Mouse (Mus musculus): Measurements from ENCODE around the gene Nmi. TPM values are rescaled to one million over a fixed set of nuclear protein-coding genes. Genes with fewer than 3 reads are reported as not detected.
"Not testable (repeated sequence)": the region's sequence is repeated elsewhere in the genome, so short reads cannot be mapped to it uniquely, and the experiment has no call there.

Nmi gene
- polyA plus RNA-seq (2015; fragmentation: Nextera tagmentation; extraction: Ambion mirVana), result 3.7 and 4.2 TPM in 2 replicates

DNA sequence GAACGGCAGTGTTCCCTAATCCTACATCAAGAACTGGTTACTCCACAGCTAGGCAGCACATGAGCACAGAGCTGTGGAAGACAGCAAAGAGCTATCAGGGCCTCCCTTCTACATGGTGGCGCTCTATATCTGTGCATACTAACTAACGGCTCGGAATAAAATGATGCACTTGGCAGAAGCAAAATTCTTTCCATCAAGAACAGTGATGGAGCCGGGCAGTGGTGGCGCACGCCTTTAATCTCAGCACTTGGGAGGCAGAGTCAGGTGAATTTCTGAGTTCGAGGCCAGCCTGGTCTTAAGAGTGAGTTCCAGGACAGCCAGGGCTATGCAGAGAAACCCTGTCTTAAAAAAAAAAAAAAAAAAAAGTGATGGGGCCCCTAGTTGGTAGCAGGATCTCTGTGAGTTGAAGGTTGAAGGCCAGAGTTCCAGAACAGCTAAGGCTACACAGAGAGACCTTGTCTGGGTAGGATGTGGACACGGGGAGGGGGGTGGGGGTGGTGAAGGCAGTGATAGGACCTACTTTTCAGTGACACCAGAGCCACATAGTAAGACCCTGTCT is at the start of gene Nmi:
Nmi (minus strand) TSS at position 85 of the 559 bp plus-strand sequence.
- 0 out of 2 replicates have a peak within 1 kb of the TSS, but pooled peaks have one; percentile 26 for H3K27ac ChIP-seq
- no peaks in the 10 kb centered on the region for H3K27me3 ChIP-seq (replicated peaks)
- H3K4me3 ChIP-seq, result peak within 1 kb of the TSS; percentile 53
- peak; percentile 67; the same call in 1 of the 2 replicates for ATAC-seq (replicated peaks)
- no peaks in the 10 kb centered on the region for H3K36me3 ChIP-seq (replicated peaks)
- H3K4me2 ChIP-seq, result peak within 1 kb of the TSS; percentile 88
- 71% methylated on average over 9 of the region's 9 CpGs for WGBS
- H3K4me1 ChIP-seq, result no peaks in the 10 kb centered on the region; the same call in 1 of the 2 replicates
- peak within 1 kb of the TSS; percentile 44 for H3K9ac ChIP-seq
- H3K9me3 ChIP-seq, result no peaks in the 10 kb centered on the region

DNA sequence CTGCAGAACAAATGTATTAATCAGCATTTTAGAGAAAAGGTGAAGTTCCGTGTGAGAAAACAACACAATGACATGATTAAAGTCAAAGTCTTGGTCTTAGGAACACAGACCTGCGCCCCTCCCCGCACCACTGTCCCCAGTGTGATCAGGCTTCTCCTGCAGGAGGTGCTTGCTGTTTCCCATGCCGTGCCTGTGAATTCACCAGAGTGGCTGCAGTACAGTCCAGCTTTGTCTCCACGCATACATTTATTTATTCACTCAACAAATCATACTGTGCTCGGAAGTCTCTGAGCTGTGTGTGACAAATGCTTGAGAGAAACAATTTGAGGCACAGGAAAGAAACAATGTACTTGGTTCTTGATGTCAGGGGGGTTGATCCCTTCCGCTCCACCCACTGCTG is 43.1 kb upstream of the Nmi start:
- no peak for ATAC-seq (replicated peaks)
- Histone ChIP-seq H3K27me3 (replicated peaks) (no peaks in the 10 kb centered on the region), H3K36me3 (replicated peaks) (no peaks in the 10 kb centered on the region), H3K27ac (no peak overlapping the region), H3K4me1 (peaks cover 4% of the 10 kb centered on the region; the same call in 1 of the 2 replicates), H3K4me3 (no peak overlapping the region), H3K9ac (no peak overlapping the region), H3K4me2 (peak overlapping the region; percentile 21; the same call in 1 of the 2 replicates), H3K9me3 (no peaks in the 10 kb centered on the region)
- WGBS, result 16% methylated on average over 7 of the region's 7 CpGs

DNA sequence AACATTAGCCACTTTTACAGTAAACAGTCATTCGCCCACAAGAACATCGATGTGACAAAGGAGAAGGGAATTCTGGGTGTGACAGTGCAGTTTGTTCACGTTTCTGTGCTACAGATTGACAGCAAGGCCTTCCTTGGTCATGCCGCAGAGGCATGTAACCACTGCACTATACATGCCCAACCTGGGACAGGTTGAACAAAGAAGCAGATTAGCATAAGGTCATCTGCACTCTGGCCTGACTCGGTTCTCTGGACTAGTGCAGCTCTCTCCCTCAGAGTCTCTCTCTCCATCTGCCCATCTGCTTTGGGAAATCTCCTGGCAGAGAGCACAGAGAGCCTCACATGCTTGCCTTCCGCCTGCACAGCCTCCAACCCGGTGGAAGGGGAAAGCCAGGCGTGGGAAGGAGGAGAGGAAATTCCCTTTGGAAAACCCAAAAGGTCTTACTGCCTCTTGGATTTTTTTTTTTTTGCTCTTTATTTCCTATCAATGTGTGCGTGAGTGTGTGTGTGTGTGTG is 40.1 kb upstream of the Nmi start:
- Histone ChIP-seq H3K9ac (no peak overlapping the region), H3K4me2 (no peak overlapping the region), H3K36me3 (replicated peaks) (no peaks in the 10 kb centered on the region), H3K9me3 (no peaks in the 10 kb centered on the region), H3K4me1 (peaks cover 4% of the 10 kb centered on the region; the same call in 1 of the 2 replicates), H3K27ac (no peak overlapping the region), H3K27me3 (replicated peaks) (no peaks in the 10 kb centered on the region), H3K4me3 (no peak overlapping the region)
- WGBS, result 70% methylated on average over 9 of the region's 9 CpGs
- ATAC-seq (replicated peaks), result no peak

DNA sequence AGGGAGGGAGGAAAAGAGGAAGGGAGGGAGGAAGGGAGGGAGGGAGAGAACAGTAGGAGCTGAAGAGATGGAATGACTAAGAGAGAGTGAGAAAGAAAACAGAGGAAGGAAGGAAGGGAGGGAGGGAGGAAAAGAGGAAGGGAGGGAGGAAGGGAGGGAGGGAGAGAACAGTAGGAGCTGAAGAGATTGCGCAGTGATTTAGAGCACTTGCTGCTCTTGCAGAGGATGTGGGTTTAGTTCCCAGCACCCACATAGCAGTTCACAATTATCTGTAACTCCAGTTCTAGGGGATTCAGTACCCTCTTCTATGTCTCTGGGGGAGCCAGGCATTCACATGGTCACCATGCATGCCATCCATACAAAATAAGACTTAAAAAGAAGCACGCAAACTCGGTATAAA is 38.5 kb upstream of the Nmi start:
- H3K4me2 ChIP-seq; H3K27ac ChIP-seq; H3K4me3 ChIP-seq; ATAC-seq (replicated peaks); H3K27me3 ChIP-seq (replicated peaks); H3K36me3 ChIP-seq (replicated peaks); H3K9me3 ChIP-seq; H3K4me1 ChIP-seq; H3K9ac ChIP-seq: not testable (repeated sequence)
- 85% methylated on average over 3 of the region's 3 CpGs for WGBS

DNA sequence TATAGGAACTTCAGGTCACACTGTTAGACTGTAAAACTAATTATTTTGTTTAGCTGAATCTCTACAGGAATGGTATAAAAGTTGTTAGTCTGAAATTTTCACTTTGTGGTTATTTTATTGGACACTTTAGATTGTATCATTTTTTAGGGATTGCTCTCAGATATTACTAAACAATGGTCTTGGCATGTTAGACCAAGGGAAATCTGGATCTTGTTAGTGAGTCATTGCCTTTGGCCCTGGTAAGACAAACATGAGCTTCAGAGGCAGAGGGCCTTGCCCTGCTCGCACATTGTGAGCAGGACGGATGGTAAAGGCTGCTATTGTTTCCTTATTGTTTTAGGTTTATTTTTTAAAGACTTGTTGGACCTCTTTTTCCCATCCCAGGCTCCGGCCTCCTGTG is 33.1 kb upstream of the Nmi start:
- Histone ChIP-seq H3K27me3 (replicated peaks) (no peaks in the 10 kb centered on the region), H3K4me1 (no peaks in the 10 kb centered on the region), H3K4me2 (no peak overlapping the region), H3K9me3 (no peaks in the 10 kb centered on the region), H3K27ac (no peak overlapping the region), H3K9ac (no peak overlapping the region), H3K36me3 (replicated peaks) (no peaks in the 10 kb centered on the region), H3K4me3 (no peak overlapping the region)
- 82% methylated on average over 3 of the region's 3 CpGs for WGBS
- no peak for ATAC-seq (replicated peaks)

DNA sequence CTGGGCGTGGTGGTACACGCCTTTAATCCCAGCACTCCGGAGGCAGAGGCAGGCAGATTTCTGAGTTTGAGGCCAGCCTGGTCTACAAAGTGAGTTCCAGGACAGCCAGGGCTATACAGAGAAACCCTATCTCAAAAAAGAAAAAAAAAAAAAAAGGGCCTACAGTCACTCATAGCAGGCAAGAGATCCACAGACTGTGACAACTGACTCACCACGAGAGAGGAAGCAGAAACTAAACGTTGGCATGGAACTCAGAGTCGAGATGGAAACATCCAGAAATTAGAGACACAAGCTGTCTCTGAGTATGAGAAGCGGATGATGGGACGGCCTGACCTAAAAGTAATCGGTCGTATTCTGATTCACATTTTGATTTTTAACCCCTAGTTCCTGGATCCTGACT is 29.0 kb upstream of the Nmi start:
- not testable (repeated sequence) for H3K36me3 ChIP-seq (replicated peaks); H3K4me2 ChIP-seq; ATAC-seq (replicated peaks); H3K4me3 ChIP-seq; H3K27me3 ChIP-seq (replicated peaks); H3K27ac ChIP-seq; H3K4me1 ChIP-seq; H3K9me3 ChIP-seq; H3K9ac ChIP-seq
- 94% methylated on average over 10 of the region's 10 CpGs for WGBS

DNA sequence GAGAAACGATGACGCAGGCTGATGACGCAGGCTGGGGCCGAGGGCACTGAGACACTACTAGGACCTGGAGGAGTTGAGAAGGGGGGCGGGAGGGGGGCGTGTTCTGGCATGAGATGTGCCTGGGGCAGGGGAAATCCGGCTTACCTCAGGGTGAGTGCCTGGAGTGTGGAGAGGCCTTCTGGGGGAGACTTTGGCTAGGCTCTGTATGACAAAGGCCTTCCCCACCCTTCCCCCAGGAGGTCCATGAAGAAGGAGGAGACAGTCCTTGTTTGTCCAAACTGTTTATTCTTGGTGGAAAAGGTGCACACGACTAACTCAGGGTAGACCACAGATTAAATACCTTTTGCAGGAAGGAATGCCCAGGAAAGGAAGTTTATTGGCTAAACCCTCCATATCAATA is 28.2 kb upstream of the Nmi start:
- no peak overlapping the region for H3K4me2 ChIP-seq
- WGBS, result 88% methylated on average over 8 of the region's 8 CpGs

DNA sequence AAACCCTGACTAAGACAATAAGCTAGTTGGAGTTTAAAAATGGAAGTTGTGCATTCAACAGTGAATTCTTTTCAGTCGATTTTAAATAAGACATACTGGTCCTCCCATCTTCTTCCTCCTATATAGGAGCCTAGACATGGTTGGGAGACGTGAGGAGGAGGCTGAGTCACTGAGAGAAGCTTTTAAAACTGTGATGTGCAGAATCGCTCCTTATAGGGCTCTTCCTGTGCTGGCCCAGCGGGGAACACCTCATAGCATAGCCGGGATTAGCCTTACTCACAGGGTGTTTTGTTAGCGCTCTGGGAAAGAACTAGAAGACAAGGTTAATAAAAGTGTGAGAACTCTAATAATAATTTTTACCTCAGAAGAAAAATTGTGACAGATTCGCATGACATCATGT is 26.7 kb upstream of the Nmi start:
- Histone ChIP-seq H3K4me1 (no peaks in the 10 kb centered on the region), H3K9ac (no peak overlapping the region), H3K36me3 (replicated peaks) (no peaks in the 10 kb centered on the region), H3K27me3 (replicated peaks) (no peaks in the 10 kb centered on the region), H3K4me2 (no peak overlapping the region), H3K9me3 (no peaks in the 10 kb centered on the region), H3K4me3 (no peak overlapping the region), H3K27ac (no peak overlapping the region)
- 45% methylated on average over 7 of the region's 7 CpGs for WGBS
- no peak for ATAC-seq (replicated peaks)

More for the DNA sequence above, 28.2 kb upstream of the Nmi start:
- ATAC-seq (replicated peaks), result no peak
- Histone ChIP-seq H3K36me3 (replicated peaks) (no peaks in the 10 kb centered on the region), H3K27ac (no peak overlapping the region), H3K27me3 (replicated peaks) (no peaks in the 10 kb centered on the region), H3K9ac (no peak overlapping the region), H3K4me3 (no peak overlapping the region), H3K4me1 (no peaks in the 10 kb centered on the region), H3K9me3 (no peaks in the 10 kb centered on the region)

DNA sequence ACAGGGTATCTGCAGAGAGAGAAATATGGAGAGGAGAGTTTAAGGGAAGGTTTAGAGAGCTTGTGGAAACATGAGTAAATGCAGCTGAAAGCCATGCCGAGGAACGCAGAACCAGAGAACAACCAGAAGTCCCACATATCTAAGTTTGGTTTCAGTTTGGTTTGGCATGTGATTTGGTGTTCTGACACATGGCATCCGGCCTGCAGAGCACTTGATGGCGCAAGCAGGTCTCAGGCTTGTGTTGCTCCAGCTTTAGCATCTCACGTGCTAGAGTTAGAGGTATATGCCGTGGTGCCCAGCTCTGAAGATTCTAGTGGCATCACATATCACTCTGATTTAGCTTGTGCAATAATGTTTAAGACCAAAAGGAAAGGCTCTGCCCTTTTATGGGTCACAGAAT is 18.2 kb upstream of the Nmi start:
- Histone ChIP-seq H3K9ac (no peak overlapping the region), H3K4me2 (no peak overlapping the region), H3K4me3 (no peak overlapping the region), H3K27me3 (replicated peaks) (no peaks in the 10 kb centered on the region), H3K36me3 (replicated peaks) (no peaks in the 10 kb centered on the region), H3K4me1 (no peaks in the 10 kb centered on the region), H3K27ac (no peak overlapping the region), H3K9me3 (no peaks in the 10 kb centered on the region)
- ATAC-seq (replicated peaks), result no peak
- WGBS, result 95% methylated on average over 6 of the region's 6 CpGs

DNA sequence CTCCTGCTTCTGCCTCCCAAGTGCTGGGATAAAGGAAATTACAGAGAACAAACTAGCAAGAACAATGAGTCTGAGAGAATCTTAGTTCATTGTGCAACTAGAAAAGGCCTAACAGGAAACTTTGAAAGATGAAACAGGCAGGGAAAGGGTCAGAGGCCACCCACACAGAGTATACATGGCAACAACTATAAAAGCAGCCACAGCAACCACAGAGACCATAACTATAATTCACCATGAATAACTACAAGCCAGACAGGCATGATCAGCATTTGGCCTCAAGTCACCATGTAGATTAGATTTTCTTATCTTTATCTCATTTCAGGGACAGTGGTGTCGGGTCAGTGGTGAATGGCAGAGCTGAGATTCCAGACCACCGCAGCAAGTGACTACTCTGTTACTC is 16.3 kb upstream of the Nmi start:
- Histone ChIP-seq H3K36me3 (replicated peaks) (no peaks in the 10 kb centered on the region), H3K27me3 (replicated peaks) (no peaks in the 10 kb centered on the region), H3K4me2 (no peak overlapping the region), H3K9me3 (no peaks in the 10 kb centered on the region), H3K4me3 (no peak overlapping the region), H3K9ac (no peak overlapping the region), H3K4me1 (no peaks in the 10 kb centered on the region), H3K27ac (no peak overlapping the region)
- WGBS, result 93% methylated on average over 2 of the region's 2 CpGs
- ATAC-seq (replicated peaks), result no peak

DNA sequence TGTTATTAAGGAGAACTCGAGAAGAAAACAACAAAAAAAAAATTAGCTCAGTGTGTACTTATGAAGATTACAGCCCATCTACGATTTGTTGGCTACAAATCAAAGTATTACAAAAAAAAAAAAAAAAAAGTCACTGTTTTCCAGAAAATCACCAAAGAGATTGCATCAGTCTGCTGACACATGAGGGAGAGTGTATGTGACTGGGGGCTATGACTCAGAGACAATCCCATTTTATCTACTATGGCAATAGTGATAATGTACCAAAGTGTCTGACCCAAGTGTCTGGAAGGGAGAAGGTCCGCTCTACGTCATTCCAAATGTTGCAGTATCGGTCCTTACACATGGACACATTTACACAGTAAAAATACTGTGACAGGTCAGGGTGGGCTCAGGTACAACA is 13.4 kb upstream of the Nmi start:
- Histone ChIP-seq H3K9ac (no peak overlapping the region), H3K36me3 (replicated peaks) (no peaks in the 10 kb centered on the region), H3K27me3 (replicated peaks) (no peaks in the 10 kb centered on the region), H3K4me3 (no peak overlapping the region), H3K4me1 (peaks cover 1% of the 10 kb centered on the region), H3K9me3 (no peaks in the 10 kb centered on the region), H3K4me2 (no peak overlapping the region), H3K27ac (no peak overlapping the region)
- 83% methylated on average over 5 of the region's 5 CpGs for WGBS
- no peak for ATAC-seq (replicated peaks)

DNA sequence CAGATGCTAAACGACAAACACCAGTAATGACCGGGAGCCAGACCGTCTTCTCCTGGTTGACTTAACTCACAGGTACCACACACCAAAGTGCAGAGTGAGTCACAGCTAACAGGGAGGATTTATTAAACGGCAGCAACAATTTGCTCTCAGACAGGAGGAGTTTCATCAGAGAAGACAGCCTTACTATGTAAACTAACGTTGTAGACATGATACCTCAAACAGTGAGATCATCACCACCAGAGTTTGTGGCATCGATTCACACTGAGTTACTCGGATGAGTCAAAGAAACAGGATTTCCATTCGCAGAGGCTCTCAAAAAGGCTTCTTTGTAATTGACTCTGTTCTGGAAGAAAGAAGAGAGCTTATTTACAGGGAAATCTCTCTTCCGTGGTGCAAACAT is 12.9 kb upstream of the Nmi start:
- ATAC-seq (replicated peaks), result no peak
- Histone ChIP-seq H3K4me3 (no peak overlapping the region), H3K36me3 (replicated peaks) (no peaks in the 10 kb centered on the region), H3K4me2 (no peak overlapping the region), H3K9ac (no peak overlapping the region), H3K27me3 (replicated peaks) (no peaks in the 10 kb centered on the region), H3K27ac (no peak overlapping the region), H3K9me3 (no peaks in the 10 kb centered on the region), H3K4me1 (peaks cover 4% of the 10 kb centered on the region)
- WGBS, result 62% methylated on average over 9 of the region's 9 CpGs

DNA sequence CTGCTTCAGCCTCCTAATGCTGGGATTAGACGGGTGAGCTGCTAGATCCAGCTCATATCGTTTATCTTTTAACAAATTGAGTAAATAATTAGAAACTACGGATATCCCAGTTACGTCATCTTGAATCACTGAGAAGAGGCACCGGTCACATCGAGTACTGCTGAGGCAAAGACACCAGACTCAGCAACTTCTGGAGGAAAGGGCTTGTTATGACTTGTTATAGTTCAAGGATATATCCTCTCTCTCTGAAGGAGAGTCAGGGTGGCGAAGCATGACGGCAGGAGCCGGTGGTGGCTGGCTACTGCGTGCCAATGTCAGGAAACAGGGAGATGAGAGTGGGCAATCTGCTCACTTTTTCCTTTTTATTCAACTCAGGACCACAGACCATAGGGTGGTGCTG is 11.9 kb upstream of the Nmi start:
- no peaks in the 10 kb centered on the region for H3K36me3 ChIP-seq (replicated peaks)
- no peaks in the 10 kb centered on the region for H3K9me3 ChIP-seq
- no peak overlapping the region for H3K4me2 ChIP-seq
- WGBS, result 94% methylated on average over 10 of the region's 10 CpGs
- H3K27ac ChIP-seq, result no peak overlapping the region
- H3K4me1 ChIP-seq, result peaks cover 4% of the 10 kb centered on the region
- H3K27me3 ChIP-seq (replicated peaks), result no peaks in the 10 kb centered on the region
- no peak overlapping the region for H3K4me3 ChIP-seq
- H3K9ac ChIP-seq, result no peak overlapping the region
- no peak for ATAC-seq (replicated peaks)

All from midbrain, embryonic 15.5 days (tissue).